Mouse (Mus musculus): ENCODE data around the gene Ighmbp2. TPM values are rescaled to one million over a fixed set of nuclear protein-coding genes. Genes with fewer than 3 reads are reported as not detected.

The Ighmbp2 gene
- 5.1 and 6.8 TPM in 2 replicates for polyA plus RNA-seq (2014; fragmentation: Nextera tagmentation; extraction: Ambion mirVana)

DNA sequence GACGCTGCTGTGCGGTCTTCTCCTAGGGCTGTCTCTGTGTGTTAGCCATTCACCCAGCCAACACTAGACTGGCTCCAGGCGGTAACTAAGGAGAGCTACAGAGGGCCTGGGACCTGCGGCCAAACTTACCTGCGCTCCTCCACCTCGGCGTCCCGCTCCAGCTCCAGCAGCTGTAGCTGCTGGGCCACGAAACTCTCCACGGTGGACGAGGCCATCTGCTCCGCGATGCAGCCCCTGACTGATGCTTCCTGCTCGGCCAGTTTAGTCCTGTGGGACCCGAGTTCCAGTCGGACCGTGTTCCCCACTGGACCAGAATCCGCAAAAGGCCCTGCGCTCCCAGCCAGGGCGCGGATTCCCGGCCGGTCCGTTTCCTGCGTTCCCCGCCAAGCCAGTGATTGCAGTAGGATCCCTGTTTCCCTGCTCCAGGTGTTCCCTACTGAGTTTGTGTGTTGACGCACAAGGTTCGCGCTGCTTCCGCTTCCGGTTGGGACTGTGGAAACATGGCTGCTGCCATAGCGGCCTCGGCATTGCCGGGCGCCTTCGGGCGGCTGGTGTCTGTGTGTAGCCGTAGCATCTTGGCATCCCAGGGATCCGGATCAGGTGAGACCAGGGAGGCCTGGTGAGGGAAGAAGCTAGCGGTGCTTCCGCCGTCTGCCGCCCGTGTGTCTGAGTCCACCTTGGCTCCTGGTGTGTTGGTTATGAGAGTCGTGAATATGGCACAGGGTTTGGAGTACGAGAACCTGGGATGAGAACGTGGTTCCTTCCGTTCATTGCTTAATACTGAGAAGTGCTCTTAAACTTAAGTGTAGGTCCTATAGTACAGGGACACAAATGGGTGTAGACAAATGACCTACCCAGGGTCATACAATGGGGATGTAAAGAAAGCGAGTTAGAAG, at the start of gene Ighmbp2, which contains the start of gene Mrpl21:
Gene Ighmbp2 (minus strand): TSS at position 446 of the 896 bp plus-strand sequence.
Gene Mrpl21 (plus strand): TSS at position 330 of the 896 bp plus-strand sequence.
- Histone ChIP-seq H3K4me2 (peak within 1 kb of the TSS; percentile 74), H3K4me1 (ENCODE audit: control insufficient read depth, insufficient read depth, low read length) (peaks cover 14% of the 10 kb centered on the region), H3K36me3 (ENCODE audit: control insufficient read depth, insufficient read depth, low read length) (no peaks in the 10 kb centered on the region), H3K9me3 (ENCODE audit: control insufficient read depth, low read length) (no peaks in the 10 kb centered on the region), H3K27me3 (ENCODE audit: control insufficient read depth, insufficient read depth, low read length) (no peaks in the 10 kb centered on the region), H3K9ac (ENCODE audit: low read length) (peak within 1 kb of the TSS; percentile 88), H3K4me3 (ENCODE audit: low read depth, low read length) (peak within 1 kb of the TSS; percentile 83), H3K27ac (ENCODE audit: low read depth, low read length) (peak within 1 kb of the TSS; percentile 45; the same call in 1 of the 2 replicates)
- WGBS, result under 1% methylated on average over 49 of the region's 49 CpGs
- DNase-seq (ENCODE audit: low spot score, missing footprints) (peak; percentile 99), ATAC-seq (ENCODE audit: low FRiP score) (peak; percentile 93)

- ATAC-seq (ENCODE audit: low FRiP score), result no peak
- no peak overlapping the region for H3K4me3 ChIP-seq (ENCODE audit: low read depth, low read length)
- DNase-seq (ENCODE audit: low spot score, missing footprints), result no peak
- H3K4me2 ChIP-seq, result no peak overlapping the region
- no peaks in the 10 kb centered on the region for H3K36me3 ChIP-seq (ENCODE audit: control insufficient read depth, insufficient read depth, low read length)
- H3K4me1 ChIP-seq (ENCODE audit: control insufficient read depth, insufficient read depth, low read length), result peaks cover 19% of the 10 kb centered on the region
- H3K27me3 ChIP-seq (ENCODE audit: control insufficient read depth, insufficient read depth, low read length), result peaks cover 24% of the 10 kb centered on the region
- 87% methylated on average over 12 of the region's 12 CpGs for WGBS
- no peak overlapping the region for H3K27ac ChIP-seq (ENCODE audit: low read depth, low read length)
- no peak overlapping the region for H3K9ac ChIP-seq (ENCODE audit: low read length)
- no peaks in the 10 kb centered on the region for H3K9me3 ChIP-seq (ENCODE audit: control insufficient read depth, low read length)
Observed at GRCm38 (mm10) chr19:3326479-3327047, 43.7 kb upstream of the Ighmbp2 start.

DNA sequence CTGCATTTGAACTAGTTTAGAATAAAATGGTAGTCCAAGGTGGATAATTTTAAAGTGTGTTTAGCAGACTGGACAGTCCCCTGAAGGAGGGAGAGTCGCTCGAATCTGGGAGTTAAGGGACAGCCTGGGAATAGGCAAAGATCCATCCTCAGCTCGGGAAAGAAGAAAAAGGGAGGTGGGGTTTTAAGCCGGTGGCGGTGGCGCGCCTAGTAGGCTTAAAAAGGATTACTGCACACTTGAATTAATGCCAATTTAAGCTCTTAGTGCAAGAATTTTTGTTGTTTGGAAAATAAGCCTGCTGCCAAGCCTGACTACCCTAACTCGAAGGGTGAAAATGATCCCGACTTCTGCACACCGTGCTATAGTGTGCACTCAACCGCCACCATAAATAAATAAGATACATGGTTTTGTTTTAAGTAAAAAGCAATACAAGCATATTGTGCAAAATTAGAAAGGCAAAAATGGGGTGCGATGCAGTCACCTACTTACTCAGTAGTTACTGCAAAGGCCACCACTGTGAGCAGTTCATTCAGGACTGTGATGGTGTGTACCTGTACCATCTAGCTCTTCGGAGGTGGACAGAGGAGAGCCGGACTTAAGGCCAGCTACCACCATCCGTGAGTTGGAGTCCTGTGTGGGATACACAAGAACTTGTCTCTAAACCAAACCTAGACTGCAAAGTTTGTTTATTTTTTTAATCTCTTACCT, 43.1 kb upstream of the Ighmbp2 start:
- Histone ChIP-seq H3K27ac (ENCODE audit: low read depth, low read length) (peak overlapping the region; percentile 69; the same call in 1 of the 2 replicates), H3K4me1 (ENCODE audit: control insufficient read depth, insufficient read depth, low read length) (peaks cover 19% of the 10 kb centered on the region), H3K9me3 (ENCODE audit: control insufficient read depth, low read length) (no peaks in the 10 kb centered on the region), H3K36me3 (ENCODE audit: control insufficient read depth, insufficient read depth, low read length) (no peaks in the 10 kb centered on the region), H3K9ac (ENCODE audit: low read length) (no peak overlapping the region), H3K27me3 (ENCODE audit: control insufficient read depth, insufficient read depth, low read length) (peaks cover 28% of the 10 kb centered on the region), H3K4me2 (peak overlapping the region; percentile 96), H3K4me3 (ENCODE audit: low read depth, low read length) (peak overlapping the region; percentile 48; the same call in 1 of the 2 replicates)
- ATAC-seq (ENCODE audit: low FRiP score) (peak; percentile 15; the same call in 1 of the 2 replicates), DNase-seq (ENCODE audit: low spot score, missing footprints) (peak; percentile 91)
- WGBS, result 27% methylated on average over 15 of the region's 15 CpGs

DNA sequence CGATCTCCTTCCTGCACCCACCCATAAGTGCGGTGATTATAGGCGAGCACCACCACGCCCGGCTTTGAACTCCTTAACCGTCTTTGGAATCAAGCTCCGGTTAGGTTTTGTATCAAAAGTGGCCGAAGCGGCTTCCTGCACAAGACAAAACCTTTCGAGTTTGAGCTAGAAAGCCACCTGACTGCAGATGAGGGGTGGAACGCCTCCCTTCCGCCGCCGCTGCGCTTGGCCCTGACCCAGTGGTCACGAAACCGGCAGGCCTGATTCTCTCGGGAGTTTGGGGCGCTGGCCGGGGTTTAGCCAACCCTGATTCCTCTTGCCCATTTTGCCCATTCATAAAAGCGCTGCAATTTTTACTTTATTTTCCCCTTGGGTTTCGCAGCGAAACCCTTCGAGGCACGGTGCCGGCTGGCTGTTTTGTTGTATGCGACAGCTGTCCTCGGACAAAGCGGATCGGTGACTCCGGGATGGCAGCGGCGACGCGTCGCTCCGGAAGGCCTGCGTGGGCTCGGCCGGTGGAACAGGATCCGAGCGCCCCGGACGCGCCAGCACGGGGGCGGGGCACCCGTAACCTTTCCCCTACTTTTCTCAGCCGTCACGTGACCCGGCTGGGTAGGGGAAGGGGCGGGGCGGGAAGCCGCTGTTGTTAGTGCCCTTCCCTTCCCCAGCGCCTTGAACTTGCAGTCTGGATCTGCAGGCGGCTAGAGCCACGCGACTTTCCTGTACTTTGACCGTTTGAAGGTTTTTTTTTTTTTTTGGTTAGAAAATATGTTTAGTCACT, 42.3 kb upstream of the Ighmbp2 start:
- H3K4me2 ChIP-seq, result peak overlapping the region; percentile 96
- H3K27ac ChIP-seq (ENCODE audit: low read depth, low read length), result peak overlapping the region; percentile 69; the same call in 1 of the 2 replicates
- peaks cover 19% of the 10 kb centered on the region for H3K4me1 ChIP-seq (ENCODE audit: control insufficient read depth, insufficient read depth, low read length)
- ATAC-seq (ENCODE audit: low FRiP score), result peak; percentile 77
- under 1% methylated on average over 59 of the region's 59 CpGs for WGBS
- H3K36me3 ChIP-seq (ENCODE audit: control insufficient read depth, insufficient read depth, low read length), result no peaks in the 10 kb centered on the region
- peak overlapping the region; percentile 48 for H3K4me3 ChIP-seq (ENCODE audit: low read depth, low read length)
- H3K27me3 ChIP-seq (ENCODE audit: control insufficient read depth, insufficient read depth, low read length), result peaks cover 28% of the 10 kb centered on the region
- no peaks in the 10 kb centered on the region for H3K9me3 ChIP-seq (ENCODE audit: control insufficient read depth, low read length)
- peak; percentile 99 for DNase-seq (ENCODE audit: low spot score, missing footprints)
- H3K9ac ChIP-seq (ENCODE audit: low read length), result peak overlapping the region; percentile 47; the same call in 1 of the 2 replicates

GRCm38 (mm10) chr19:3324271-3324811, 41.5 kb upstream of the Ighmbp2 start:
- peak overlapping the region; percentile 96 for H3K4me2 ChIP-seq
- no peaks in the 10 kb centered on the region for H3K9me3 ChIP-seq (ENCODE audit: control insufficient read depth, low read length)
- 5% methylated on average over 17 of the region's 17 CpGs for WGBS
- peak; percentile 41; the same call in 1 of the 2 replicates for ATAC-seq (ENCODE audit: low FRiP score)
- H3K9ac ChIP-seq (ENCODE audit: low read length), result no peak overlapping the region
- peak overlapping the region; percentile 48 for H3K4me3 ChIP-seq (ENCODE audit: low read depth, low read length)
- H3K36me3 ChIP-seq (ENCODE audit: control insufficient read depth, insufficient read depth, low read length), result no peaks in the 10 kb centered on the region
- no peak overlapping the region for H3K27ac ChIP-seq (ENCODE audit: low read depth, low read length)
- H3K4me1 ChIP-seq (ENCODE audit: control insufficient read depth, insufficient read depth, low read length), result peaks cover 19% of the 10 kb centered on the region
- peak; percentile 96 for DNase-seq (ENCODE audit: low spot score, missing footprints)
- H3K27me3 ChIP-seq (ENCODE audit: control insufficient read depth, insufficient read depth, low read length), result peaks cover 28% of the 10 kb centered on the region

GRCm38 (mm10) chr19:3323753-3324270, 41.0 kb upstream of the Ighmbp2 start:
- H3K4me3 ChIP-seq (ENCODE audit: low read depth, low read length), result peak overlapping the region; percentile 48
- no peak overlapping the region for H3K27ac ChIP-seq (ENCODE audit: low read depth, low read length)
- H3K4me1 ChIP-seq (ENCODE audit: control insufficient read depth, insufficient read depth, low read length), result peaks cover 19% of the 10 kb centered on the region
- peaks cover 28% of the 10 kb centered on the region for H3K27me3 ChIP-seq (ENCODE audit: control insufficient read depth, insufficient read depth, low read length)
- H3K36me3 ChIP-seq (ENCODE audit: control insufficient read depth, insufficient read depth, low read length), result no peaks in the 10 kb centered on the region
- ATAC-seq (ENCODE audit: low FRiP score) (peak; percentile 28), DNase-seq (ENCODE audit: low spot score, missing footprints) (peak; percentile 94)
- peak overlapping the region; percentile 96 for H3K4me2 ChIP-seq
- H3K9me3 ChIP-seq (ENCODE audit: control insufficient read depth, low read length), result no peaks in the 10 kb centered on the region
- H3K9ac ChIP-seq (ENCODE audit: low read length), result peak overlapping the region; percentile 59
- WGBS, result 1% methylated on average over 34 of the region's 34 CpGs

DNA sequence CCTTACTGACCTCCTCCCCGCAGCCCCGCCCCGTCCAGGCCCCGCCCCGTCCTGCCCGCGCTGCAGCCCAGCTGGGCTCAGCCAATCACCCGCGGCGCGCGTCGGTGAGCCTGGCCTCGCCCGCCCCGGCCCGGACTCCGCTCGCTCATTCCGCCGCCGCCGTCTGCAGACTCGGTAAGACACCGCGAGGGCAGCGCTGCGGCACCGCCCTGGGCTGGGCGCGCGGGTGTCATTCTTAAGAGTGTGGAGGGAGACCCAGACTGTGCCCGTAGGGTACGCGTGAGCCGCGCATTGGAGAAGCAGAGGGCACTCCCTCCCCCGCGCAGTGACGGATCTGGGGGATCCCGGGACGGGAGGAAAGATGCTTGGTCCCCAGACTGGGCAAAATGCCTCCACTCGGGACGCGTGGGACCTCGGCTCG, 40.4 kb upstream of the Ighmbp2 start:
- peak; percentile 79 for ATAC-seq (ENCODE audit: low FRiP score)
- Histone ChIP-seq H3K4me2 (peak overlapping the region; percentile 96), H3K27ac (ENCODE audit: low read depth, low read length) (no peak overlapping the region), H3K4me3 (ENCODE audit: low read depth, low read length) (peak overlapping the region; percentile 48), H3K4me1 (ENCODE audit: control insufficient read depth, insufficient read depth, low read length) (peaks cover 19% of the 10 kb centered on the region), H3K36me3 (ENCODE audit: control insufficient read depth, insufficient read depth, low read length) (no peaks in the 10 kb centered on the region), H3K27me3 (ENCODE audit: control insufficient read depth, insufficient read depth, low read length) (peaks cover 28% of the 10 kb centered on the region), H3K9me3 (ENCODE audit: control insufficient read depth, low read length) (no peaks in the 10 kb centered on the region), H3K9ac (ENCODE audit: low read length) (peak overlapping the region; percentile 59)
- peak; percentile 97 for DNase-seq (ENCODE audit: low spot score, missing footprints)
- WGBS, result under 1% methylated on average over 46 of the region's 47 CpGs
